Mouse (Mus musculus) stomach, postnatal 0 days (tissue): Measurements from ENCODE around the gene Pycr1.

ENCODE experiments used
- CTCF ChIP-seq: IDR thresholded peaks from 2 replicates; pipeline ENCODE4 v1.5.1; 2016; ENCODE audit warnings: antibody characterized with exemption, low read depth, mild to moderate bottlenecking, moderate library complexity
- EP300 ChIP-seq: optimal IDR thresholded peaks from 2 replicates; pipeline ENCODE3; 2016; ENCODE audit warnings: antibody characterized with exemption

DNA sequence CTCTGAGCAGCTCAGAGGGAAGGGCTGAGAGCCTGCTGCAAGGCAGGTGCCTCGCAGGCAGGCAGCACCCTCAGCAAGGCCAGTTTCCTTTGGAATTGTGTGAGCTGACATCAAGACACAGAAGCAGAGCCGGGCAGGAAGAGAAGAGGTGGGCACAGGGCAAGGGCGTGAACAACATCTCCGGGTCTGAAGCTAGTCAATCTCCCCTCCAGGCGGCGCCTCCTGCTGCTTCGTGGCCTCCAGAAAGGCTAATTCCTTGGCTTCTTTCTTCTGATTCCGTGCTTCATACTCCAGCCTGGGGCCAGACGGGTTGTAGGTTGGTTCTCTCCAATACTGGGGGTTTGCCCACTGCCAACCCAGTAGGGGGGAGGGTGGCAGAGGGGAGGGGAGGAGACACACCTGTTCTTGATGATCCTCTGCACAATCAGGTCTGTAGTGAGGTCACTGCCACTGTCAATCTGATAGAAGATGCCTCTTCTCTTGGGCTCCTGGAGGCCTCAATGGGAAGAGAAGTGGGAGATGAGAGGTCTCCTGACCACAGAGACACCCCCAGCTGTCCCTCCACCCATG, 33.0 kb downstream of the Pycr1 start:
- no peak for TF ChIP-seq CTCF
- no peak for TF ChIP-seq EP300
